Mouse (Mus musculus) CH12.LX (cell line): ENCODE data around the gene Slc4a5. TPM values are rescaled to one million over a fixed set of nuclear protein-coding genes. Genes with fewer than 3 reads are reported as not detected.

Experiments
- DNase-seq: peaks from one replicate; pipeline ENCODE4 v3.0.0-alpha.2; 2013; ENCODE audit errors: extremely low read depth
- H3K27ac ChIP-seq: 2 replicates; pipeline ENCODE4 v1.5.1; 2012; ENCODE audit warnings: low read depth, mild to moderate bottlenecking, control low read depth, moderate library complexity; ENCODE audit not compliant: insufficient read depth
- H3K27me3 ChIP-seq: replicated peaks from 2 replicates; pipeline ENCODE3; 2012; ENCODE audit warnings: inconsistent platforms
- H3K36me3 ChIP-seq, 2 experiments: replicated peaks in 1 of 2; 2 replicates each; pipeline versions ENCODE3 to v1.6.1; 2012; ENCODE audit warnings: inconsistent platforms in 1 of 2, low read length in 1 of 2, mild to moderate bottlenecking in 1 of 2, mixed read lengths in 1 of 2, moderate library complexity in 1 of 2; ENCODE audit not compliant: control insufficient read depth in 1 of 2, insufficient read depth in 1 of 2
- H3K4me1 ChIP-seq, 2 experiments: 2 replicates each; pipeline ENCODE4 v1.6.1; 2012; ENCODE audit warnings: inconsistent platforms in 1 of 2, moderate library complexity in 1 of 2; ENCODE audit not compliant: insufficient read depth in 2 of 2, control insufficient read depth in 1 of 2
- H3K4me2 ChIP-seq: 2 replicates; pipeline ENCODE4 v1.6.1; 2012; ENCODE audit warnings: low read depth, mild to moderate bottlenecking, control low read depth; ENCODE audit not compliant: poor library complexity, insufficient read depth, severe bottlenecking
- H3K4me3 ChIP-seq, 3 experiments: fragments of 150-350 bp in 1 of 3; sonication (generic) in 1 of 3; replicated peaks in 1 of 3; 2 replicates each; pipeline versions ENCODE3 to v1.5.1; 2011 to 2012; ENCODE audit warnings: low read depth in 2 of 3, low read length in 2 of 3, mild to moderate bottlenecking in 2 of 3, moderate library complexity in 2 of 3, control low read depth in 1 of 3, improper control_type of control experiment in 1 of 3, inconsistent platforms in 1 of 3, mixed read lengths in 1 of 3; ENCODE audit not compliant: poor library complexity in 1 of 3
- H3K79me2 ChIP-seq: replicated peaks from 2 replicates; pipeline ENCODE4 v1.6.1; 2012; ENCODE audit warnings: mild to moderate bottlenecking, moderate library complexity; ENCODE audit not compliant: control insufficient read depth, poor library complexity, insufficient read depth, severe bottlenecking; ENCODE audit errors: extremely low read depth
- H3K9ac ChIP-seq: 2 replicates; pipeline ENCODE4 v1.6.1; 2012; ENCODE audit warnings: low read depth, mild to moderate bottlenecking, control low read depth, moderate library complexity; ENCODE audit not compliant: insufficient read depth
- H3K9me3 ChIP-seq: replicated peaks from 2 replicates; pipeline ENCODE3; 2012; ENCODE audit warnings: low read length, inconsistent platforms, mixed read lengths
- CHD1 ChIP-seq: IDR thresholded peaks from 2 replicates; pipeline ENCODE4 v1.6.1; 2012; ENCODE audit warnings: low read depth, low read length, improper control_type of control experiment, inconsistent platforms
- E2F4 ChIP-seq: IDR thresholded peaks from 2 replicates; pipeline ENCODE4 v1.6.1; 2011; ENCODE audit warnings: low read depth, low read length, improper control_type of control experiment; ENCODE audit not compliant: insufficient replicate concordance
- EP300 ChIP-seq: IDR thresholded peaks from 2 replicates; pipeline ENCODE4 v1.6.1; 2011; ENCODE audit warnings: low read length, improper control_type of control experiment
- ETS1 ChIP-seq: conservative IDR thresholded peaks from 2 replicates; pipeline ENCODE4 v1.6.1; 2012; ENCODE audit warnings: low read depth, mild to moderate bottlenecking, inconsistent platforms, low read length, improper control_type of control experiment, moderate library complexity
- HCFC1 ChIP-seq: IDR thresholded peaks from 2 replicates; pipeline ENCODE4 v1.6.1; 2012; ENCODE audit warnings: low read depth, mild to moderate bottlenecking, inconsistent platforms, low read length, improper control_type of control experiment
- IRF4 ChIP-seq: IDR thresholded peaks from 2 replicates; pipeline ENCODE4 v1.6.1; 2014; ENCODE audit warnings: low read depth, mild to moderate bottlenecking, inconsistent platforms, low read length, improper control_type of control experiment
- MAFK ChIP-seq: IDR thresholded peaks from 2 replicates; pipeline ENCODE4 v1.6.1; 2011; ENCODE audit warnings: low read length, improper control_type of control experiment; ENCODE audit not compliant: insufficient replicate concordance
- MAX ChIP-seq: IDR thresholded peaks from 2 replicates; pipeline ENCODE4 v1.6.1; 2011; ENCODE audit warnings: low read length, improper control_type of control experiment
- MEF2A ChIP-seq: IDR thresholded peaks from 2 replicates; pipeline ENCODE4 v1.6.1; 2014; ENCODE audit warnings: low read depth, mild to moderate bottlenecking, inconsistent platforms, low read length, improper control_type of control experiment, borderline replicate concordance
- MXI1 ChIP-seq: IDR thresholded peaks from 2 replicates; pipeline ENCODE4 v1.6.1; 2011; ENCODE audit warnings: mild to moderate bottlenecking, low read depth, low read length, improper control_type of control experiment
- MYC ChIP-seq: IDR thresholded peaks from 2 replicates; pipeline ENCODE4 v1.6.1; 2011; ENCODE audit warnings: low read depth, mild to moderate bottlenecking, improper control_type of control experiment, low read length
- NELFE ChIP-seq: IDR thresholded peaks from 2 replicates; pipeline ENCODE4 v1.6.1; 2011; ENCODE audit warnings: low read depth, low read length, improper control_type of control experiment
- NRF1 ChIP-seq: IDR thresholded peaks from 2 replicates; pipeline ENCODE4 v1.6.1; 2014; ENCODE audit warnings: low read depth, mild to moderate bottlenecking, inconsistent platforms, low read length, improper control_type of control experiment, moderate library complexity
- POLR2A ChIP-seq: IDR thresholded peaks from 2 replicates; pipeline ENCODE4 v1.6.1; 2011; ENCODE audit warnings: low read depth, mild to moderate bottlenecking, improper control_type of control experiment, low read length
- RCOR1 ChIP-seq: conservative IDR thresholded peaks from 2 replicates; pipeline ENCODE4 v1.6.1; 2012; ENCODE audit warnings: low read depth, mild to moderate bottlenecking, inconsistent platforms, low read length, improper control_type of control experiment
- SIN3A ChIP-seq: IDR thresholded peaks from 2 replicates; pipeline ENCODE4 v1.6.1; 2012; ENCODE audit warnings: low read length, improper control_type of control experiment, inconsistent platforms
- TBP ChIP-seq: conservative IDR thresholded peaks from 2 replicates; pipeline ENCODE4 v1.6.1; 2011; ENCODE audit warnings: low read depth, low read length, improper control_type of control experiment
- TCF12 ChIP-seq: IDR thresholded peaks from 2 replicates; pipeline ENCODE4 v1.6.1; 2014; ENCODE audit warnings: low read depth, mild to moderate bottlenecking, inconsistent platforms, low read length, improper control_type of control experiment
- ZMIZ1 ChIP-seq: IDR thresholded peaks from 2 replicates; pipeline ENCODE4 v1.6.1; 2012; ENCODE audit warnings: low read depth, mild to moderate bottlenecking, inconsistent platforms, low read length, improper control_type of control experiment
- ZNF384 ChIP-seq: IDR thresholded peaks from 2 replicates; pipeline ENCODE4 v1.6.1; 2012; ENCODE audit warnings: low read depth, low read length, improper control_type of control experiment, inconsistent platforms
- dilution Hi-C: fragments of 300-500 bp; cut with MboI; formaldehyde crosslinking; loops from 2 replicates; pipeline ENCODE4 v1.14.3; 2020; ENCODE audit warnings: low sequenced_read_pairs; ENCODE audit not compliant: extremely low pct_unique_long_range_greater_than_20kb, extremely low pct_ligation_motif_present
- in situ Hi-C: fragments of 300-500 bp; cut with MboI; formaldehyde crosslinking; loops from 3 replicates; pipeline ENCODE4 v1.14.3; 2019; ENCODE audit warnings: low sequenced_read_pairs, low pct_ligation_motif_present, low pct_unique_long_range_greater_than_20kb, mixed read lengths
- polyA plus RNA-seq: library from polyadenylated mRNA; unstranded; fragments of >175 nt; gene quantifications from 2 replicates; pipeline ENCODE4 v1.2.1, GENCODE M21; 2012; ENCODE audit warnings: low read depth; ENCODE audit not compliant: insufficient read length
- total RNA-seq, 2 experiments: library from RNA; depleted of rRNA; stranded (reverse); fragments of 300-350 nt in 1 of 2; fragments of >200 nt in 1 of 2; gene quantifications; 2 replicates each; pipeline ENCODE4 v1.2.3; 2012 to 2014

Slc4a5 gene
- total and polyA plus RNA-seq, 3 experiments, result 0.13 to 0.21 TPM; not detected in 1

GRCm38 (mm10) chr6:83206321-83206720, 13.3 kb upstream of the Slc4a5 start:
- Histone ChIP-seq H3K36me3 (peaks cover 0 to 3% of the 10 kb centered on the region in 2 experiments), H3K4me1 (peaks cover 0 to 5% of the 10 kb centered on the region in 2 experiments; a peak in 1 of 4 replicates)

GRCm38 (mm10) chr6:83207361-83208049, 12.1 kb upstream of the Slc4a5 start:
- dilution Hi-C loops, result no loop called here
- no peaks in the 10 kb centered on the region for H3K36me3 ChIP-seq

More at GRCm38 (mm10) chr6:83206321-83206720, 13.3 kb upstream of the Slc4a5 start:
- Histone ChIP-seq H3K9me3 (no peaks in the 10 kb centered on the region), H3K4me3 (no peak overlapping the region), H3K79me2 (no peaks in the 10 kb centered on the region), H3K4me2 (no peak overlapping the region), H3K27me3 (peaks cover 19% of the 10 kb centered on the region), H3K27ac (no peak overlapping the region), H3K9ac (no peak overlapping the region)
- no peak for DNase-seq
- dilution Hi-C loops, result no loop called here
- no peak for TF ChIP-seq CHD1
- TF ChIP-seq POLR2A, result no peak
- TF ChIP-seq RCOR1, result no peak
- no peak for TF ChIP-seq TCF12
- TF ChIP-seq MXI1, result no peak
- TF ChIP-seq NRF1, result no peak
- no peak for TF ChIP-seq MAFK
- no peak for TF ChIP-seq MEF2A
- TF ChIP-seq IRF4, result no peak
- TF ChIP-seq SIN3A, result no peak
- TF ChIP-seq MYC, result no peak
- TF ChIP-seq TBP, result no peak
- no peak for TF ChIP-seq NELFE
- no peak for TF ChIP-seq E2F4
- no peak for TF ChIP-seq MAX
- TF ChIP-seq ETS1, result no peak
- TF ChIP-seq HCFC1, result no peak
- in situ Hi-C loops, result loop anchor here (5.0 kb wide), 1 partner anchor 39 kb away; the partner anchor contains the start of gene Dctn1

More at GRCm38 (mm10) chr6:83207361-83208049, 12.1 kb upstream of the Slc4a5 start:
- H3K4me2 ChIP-seq, result no peak overlapping the region
- peaks cover 22% of the 10 kb centered on the region for H3K27me3 ChIP-seq
- no peaks in the 10 kb centered on the region for H3K79me2 ChIP-seq
- no peak overlapping the region for H3K27ac ChIP-seq
- H3K9me3 ChIP-seq, result no peaks in the 10 kb centered on the region
- in situ Hi-C loops, result loop anchor here (5.0 kb wide), 1 partner anchor 40 kb away; the partner anchor contains the start of gene Dctn1
- H3K4me1 ChIP-seq, result peaks cover 0 to 5% of the 10 kb centered on the region in 2 experiments; a peak in 1 of 4 replicates
- no peak overlapping the region for H3K4me3 ChIP-seq
- TF ChIP-seq HCFC1, result no peak
- TF ChIP-seq ZMIZ1, result no peak
- TF ChIP-seq ZNF384, result no peak
- TF ChIP-seq EP300, result no peak
- no peak for TF ChIP-seq MEF2A
- DNase-seq, result no peak
- H3K9ac ChIP-seq, result no peak overlapping the region
